Mouse (Mus musculus): ENCODE results near the gene Iqcm. TPM values are rescaled to one million over a fixed set of nuclear protein-coding genes. Genes with fewer than 3 reads are reported as not detected.
"Not testable (repeated sequence)": the region's sequence is repeated elsewhere in the genome, so short reads cannot be mapped to it uniquely, and the experiment has no call there.

Gene Iqcm
- polyA plus RNA-seq (2016; fragmentation: Nextera tagmentation; extraction: Ambion mirVana): not detected in 2 replicates

GRCm38 (mm10) chr8:75448394-75448793, at the start of gene Iqcm:
Gene Iqcm, plus strand, starts transcription at chr8:75448694.
- no peaks in the 10 kb centered on the region for H3K36me3 ChIP-seq
- H3K9me3 ChIP-seq (replicated peaks): no peaks in the 10 kb centered on the region; the same call in 1 of the 2 replicates
- no peak within 1 kb of the TSS for H3K4me3 ChIP-seq
- H3K4me2 ChIP-seq: no peak within 1 kb of the TSS
- no peak within 1 kb of the TSS for H3K27ac ChIP-seq (ENCODE audit: poor library complexity, severe bottlenecking)
- H3K9ac ChIP-seq: no peak within 1 kb of the TSS
- ATAC-seq (ENCODE audit: insufficient number of reproducible peaks, low FRiP score): no peak
- WGBS: 88% methylated on average over 7 of the region's 7 CpGs
- H3K4me1 ChIP-seq (replicated peaks): no peaks in the 10 kb centered on the region
- no peaks in the 10 kb centered on the region for H3K27me3 ChIP-seq (replicated peaks)

DNA sequence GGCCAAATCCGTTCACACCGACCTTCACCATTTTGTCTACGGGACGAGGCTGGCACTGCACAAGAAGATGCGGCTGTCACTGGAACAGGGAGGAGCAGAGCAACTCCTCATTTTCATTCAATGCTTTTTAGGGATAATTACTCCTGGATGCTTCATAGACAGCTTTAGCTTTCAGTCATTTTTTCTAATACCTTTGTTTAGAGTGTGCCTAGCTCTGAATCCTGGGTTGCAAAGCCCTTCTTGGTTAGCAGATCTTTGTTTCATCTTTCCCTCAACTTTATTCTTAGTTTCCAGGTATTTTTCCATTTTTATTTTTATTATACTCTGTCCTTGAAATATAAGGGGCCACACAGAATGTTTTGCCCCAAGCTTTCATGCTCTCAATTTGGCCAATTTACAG, 42.0 kb upstream of the Iqcm start, which contains the start of gene Gm10358:
TSS of gene Gm10358 (minus strand) at position 101 of the 400 bp plus-strand sequence.
- Histone ChIP-seq H3K36me3 (no peaks in the 10 kb centered on the region), H3K9ac (no peak within 1 kb of the TSS), H3K27ac (ENCODE audit: poor library complexity, severe bottlenecking) (no peak within 1 kb of the TSS), H3K4me1 (replicated peaks) (no peaks in the 10 kb centered on the region), H3K27me3 (replicated peaks) (no peaks in the 10 kb centered on the region), H3K9me3 (replicated peaks) (no peaks in the 10 kb centered on the region), H3K4me2 (no peak within 1 kb of the TSS), H3K4me3 (no peak within 1 kb of the TSS)
- no peak for ATAC-seq (ENCODE audit: insufficient number of reproducible peaks, low FRiP score)
- WGBS: 93% methylated on average over 5 of the region's 5 CpGs

DNA sequence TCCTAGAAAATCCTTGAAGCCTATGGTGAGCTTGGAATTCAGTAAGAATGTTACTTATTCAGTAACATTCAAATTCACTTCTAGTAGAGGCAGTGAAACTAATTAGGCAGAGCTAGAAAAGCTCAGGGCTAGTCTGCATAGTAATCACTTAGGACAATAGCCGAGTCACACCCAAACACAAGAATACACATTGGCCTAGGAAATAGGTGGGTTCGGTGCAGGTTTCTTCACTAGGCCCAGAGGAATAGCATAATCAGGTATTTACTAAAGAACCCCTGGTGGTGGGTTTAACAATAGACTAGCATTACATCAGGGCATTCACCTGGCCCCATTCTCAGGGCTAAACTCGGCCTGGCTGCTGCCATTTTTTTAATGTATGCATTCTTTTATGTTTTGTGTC, 32.8 kb upstream of the Iqcm start:
- H3K4me1 ChIP-seq (replicated peaks); H3K4me3 ChIP-seq; H3K27me3 ChIP-seq (replicated peaks); H3K4me2 ChIP-seq; H3K9ac ChIP-seq; ATAC-seq (ENCODE audit: insufficient number of reproducible peaks, low FRiP score); H3K36me3 ChIP-seq; H3K9me3 ChIP-seq (replicated peaks); H3K27ac ChIP-seq (ENCODE audit: poor library complexity, severe bottlenecking): not testable (repeated sequence)
- 75% methylated on average over 3 of the region's 3 CpGs for WGBS

DNA sequence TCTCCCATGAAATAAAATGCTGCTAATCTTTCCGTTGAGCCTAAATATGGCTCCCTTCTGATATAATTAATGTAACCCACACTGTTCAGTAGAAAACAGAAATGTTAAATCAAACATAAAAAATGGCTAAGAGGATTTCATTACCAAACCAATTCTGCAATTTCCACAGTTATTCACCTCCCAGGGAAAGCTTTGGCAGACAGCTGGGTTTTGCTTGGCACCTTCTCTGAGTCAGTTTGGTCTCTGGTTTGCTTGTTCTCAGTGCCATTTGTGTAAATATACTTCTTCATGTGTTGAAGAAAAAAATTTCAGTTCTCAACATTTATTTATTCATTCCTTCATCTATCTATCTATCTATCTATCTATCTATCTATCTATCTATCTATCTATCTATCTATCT, 28.3 kb downstream of the Iqcm start:
- Histone ChIP-seq H3K9ac (no peak overlapping the region), H3K4me1 (replicated peaks) (no peaks in the 10 kb centered on the region), H3K36me3 (no peaks in the 10 kb centered on the region), H3K27ac (ENCODE audit: poor library complexity, severe bottlenecking) (no peak overlapping the region), H3K9me3 (replicated peaks) (no peaks in the 10 kb centered on the region), H3K27me3 (replicated peaks) (no peaks in the 10 kb centered on the region), H3K4me3 (no peak overlapping the region), H3K4me2 (no peak overlapping the region)
- ATAC-seq (ENCODE audit: insufficient number of reproducible peaks, low FRiP score): no peak
- WGBS: 84% methylated on average over 1 of the region's 1 CpGs

DNA sequence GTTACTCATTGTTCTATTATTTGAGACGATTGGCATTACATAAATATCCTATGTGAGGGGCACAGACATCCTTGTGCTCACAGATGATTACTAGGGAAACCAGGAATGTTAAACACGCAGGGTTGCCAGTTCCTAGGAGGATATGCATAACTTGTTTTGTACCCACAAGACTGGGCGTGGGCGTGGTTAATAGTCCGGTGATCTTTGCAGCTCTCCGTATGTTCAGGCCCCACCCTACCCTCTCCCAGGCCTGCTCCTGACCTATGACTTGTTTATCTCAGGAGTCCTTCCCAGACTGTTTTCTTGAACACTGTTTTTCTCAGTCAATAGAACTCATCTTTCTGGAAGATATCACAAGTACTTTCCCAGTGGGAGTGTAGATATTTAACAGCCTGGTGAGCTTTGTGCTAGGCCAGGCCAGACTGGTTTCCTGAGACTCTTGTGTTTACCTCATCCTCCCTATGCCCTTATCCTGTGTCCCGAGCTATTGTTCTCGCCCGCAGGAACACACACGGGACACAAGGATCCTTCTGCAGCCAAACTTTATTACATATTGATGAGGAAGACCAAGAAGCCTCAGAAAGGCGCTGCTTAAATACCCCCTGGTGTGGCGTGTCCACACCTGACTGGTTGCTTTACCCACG, 40.7 kb downstream of the Iqcm start:
- Histone ChIP-seq H3K9ac (no peak overlapping the region), H3K4me3 (no peak overlapping the region), H3K9me3 (replicated peaks) (no peaks in the 10 kb centered on the region), H3K4me1 (replicated peaks) (no peaks in the 10 kb centered on the region), H3K36me3 (no peaks in the 10 kb centered on the region), H3K4me2 (no peak overlapping the region), H3K27ac (ENCODE audit: poor library complexity, severe bottlenecking) (no peak overlapping the region), H3K27me3 (replicated peaks) (no peaks in the 10 kb centered on the region)
- 67% methylated on average over 13 of the region's 13 CpGs for WGBS
- no peak for ATAC-seq (ENCODE audit: insufficient number of reproducible peaks, low FRiP score)

- H3K4me1 ChIP-seq (replicated peaks): no peaks in the 10 kb centered on the region
- H3K9me3 ChIP-seq (replicated peaks): no peaks in the 10 kb centered on the region
- no peak overlapping the region for H3K27ac ChIP-seq (ENCODE audit: poor library complexity, severe bottlenecking)
- H3K27me3 ChIP-seq (replicated peaks): no peaks in the 10 kb centered on the region
- H3K4me2 ChIP-seq: no peak overlapping the region
- H3K4me3 ChIP-seq: no peak overlapping the region
- ATAC-seq (ENCODE audit: insufficient number of reproducible peaks, low FRiP score): no peak
- H3K9ac ChIP-seq: no peak overlapping the region
- 82% methylated on average over 1 of the region's 1 CpGs for WGBS
- H3K36me3 ChIP-seq: no peaks in the 10 kb centered on the region
Observed at GRCm38 (mm10) chr8:75509299-75509698, 60.8 kb downstream of the Iqcm start.

DNA sequence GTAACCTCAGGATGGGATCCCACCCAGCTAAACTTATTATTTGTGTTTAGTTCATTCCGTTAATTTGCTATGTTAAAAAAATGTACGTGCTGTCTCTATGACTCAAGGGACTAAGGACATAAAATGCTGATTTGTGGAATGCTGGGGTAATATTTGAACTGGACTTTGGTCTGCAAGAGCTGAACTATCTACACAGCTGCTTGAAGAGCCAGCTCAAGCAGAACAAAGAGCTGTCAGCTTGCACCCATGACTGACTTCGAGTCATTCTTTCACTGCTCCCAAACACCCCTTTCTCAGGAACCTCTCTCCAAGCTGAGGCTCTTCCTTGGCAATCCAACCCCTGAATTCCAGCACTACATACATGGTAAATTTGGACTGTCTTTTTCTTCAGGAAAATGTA, 65.3 kb downstream of the Iqcm start:
- WGBS: 75% methylated on average over 3 of the region's 3 CpGs
- Histone ChIP-seq H3K4me3 (no peak overlapping the region), H3K36me3 (no peaks in the 10 kb centered on the region), H3K9ac (no peak overlapping the region), H3K4me2 (no peak overlapping the region), H3K27ac (ENCODE audit: poor library complexity, severe bottlenecking) (no peak overlapping the region), H3K27me3 (replicated peaks) (no peaks in the 10 kb centered on the region), H3K4me1 (replicated peaks) (no peaks in the 10 kb centered on the region), H3K9me3 (replicated peaks) (no peaks in the 10 kb centered on the region)
- ATAC-seq (ENCODE audit: insufficient number of reproducible peaks, low FRiP score): no peak

DNA sequence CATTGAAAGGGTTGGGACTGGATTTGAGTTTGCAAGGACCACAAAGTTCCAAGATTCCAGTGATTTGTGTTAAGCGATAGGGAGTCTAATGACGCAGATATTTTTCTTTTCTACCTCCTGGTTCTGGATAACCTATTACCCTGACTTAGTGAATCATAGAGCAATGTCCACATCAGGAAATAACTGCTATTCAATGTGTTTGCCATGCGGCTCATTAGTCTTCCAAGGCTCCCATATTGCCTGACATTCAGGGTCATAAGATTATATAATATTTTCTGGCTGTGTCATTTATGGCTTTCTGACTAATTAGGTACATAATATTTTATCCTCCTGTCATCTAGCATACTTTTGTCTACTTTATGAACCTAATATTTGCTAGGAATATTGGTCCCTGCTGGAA, 100.8 kb downstream of the Iqcm start:
- Histone ChIP-seq H3K36me3 (no peaks in the 10 kb centered on the region), H3K4me3 (no peak overlapping the region), H3K4me2 (no peak overlapping the region), H3K9ac (no peak overlapping the region), H3K4me1 (replicated peaks) (no peaks in the 10 kb centered on the region), H3K9me3 (replicated peaks) (peaks cover 3% of the 10 kb centered on the region; the same call in 1 of the 2 replicates), H3K27ac (ENCODE audit: poor library complexity, severe bottlenecking) (no peak overlapping the region), H3K27me3 (replicated peaks) (no peaks in the 10 kb centered on the region)
- WGBS: 86% methylated on average over 3 of the region's 3 CpGs
- no peak for ATAC-seq (ENCODE audit: insufficient number of reproducible peaks, low FRiP score)

GRCm38 (mm10) chr8:75596281-75596680, 147.8 kb downstream of the Iqcm start:
- no peak for ATAC-seq (ENCODE audit: insufficient number of reproducible peaks, low FRiP score)
- Histone ChIP-seq H3K27me3 (replicated peaks) (no peaks in the 10 kb centered on the region), H3K9me3 (replicated peaks) (no peaks in the 10 kb centered on the region), H3K4me2 (no peak overlapping the region), H3K27ac (ENCODE audit: poor library complexity, severe bottlenecking) (no peak overlapping the region), H3K36me3 (no peaks in the 10 kb centered on the region), H3K9ac (no peak overlapping the region), H3K4me3 (no peak overlapping the region), H3K4me1 (replicated peaks) (no peaks in the 10 kb centered on the region)
- WGBS: 64% methylated on average over 2 of the region's 2 CpGs

DNA sequence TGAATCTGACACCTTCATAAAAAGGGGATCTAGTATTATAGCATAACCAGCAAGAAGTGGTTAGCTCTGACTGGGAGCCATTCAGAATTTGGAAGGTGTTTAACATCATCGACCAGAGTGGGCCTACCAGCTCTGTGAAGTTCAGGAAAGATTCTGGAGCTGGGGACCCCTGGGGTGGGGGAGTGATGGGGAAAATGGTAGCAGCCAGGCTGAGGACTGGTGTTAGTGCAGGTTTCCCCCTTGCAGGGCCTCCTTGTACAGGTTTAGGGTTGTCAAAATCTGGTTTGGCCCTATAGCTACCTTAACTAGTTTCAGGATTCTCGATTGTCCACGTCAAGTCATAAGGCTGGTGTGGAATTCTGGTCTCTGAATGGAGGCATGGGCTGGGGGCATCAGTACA, 194.5 kb downstream of the Iqcm start:
- Histone ChIP-seq H3K9me3 (replicated peaks) (no peaks in the 10 kb centered on the region), H3K36me3 (no peaks in the 10 kb centered on the region), H3K4me2 (no peak overlapping the region), H3K4me3 (no peak overlapping the region), H3K4me1 (replicated peaks) (no peaks in the 10 kb centered on the region), H3K27ac (ENCODE audit: poor library complexity, severe bottlenecking) (no peak overlapping the region), H3K27me3 (replicated peaks) (no peaks in the 10 kb centered on the region), H3K9ac (no peak overlapping the region)
- 70% methylated on average over 3 of the region's 3 CpGs for WGBS
- ATAC-seq (ENCODE audit: insufficient number of reproducible peaks, low FRiP score): no peak

GRCm38 (mm10) chr8:75659287-75659686, 210.8 kb downstream of the Iqcm start:
- H3K36me3 ChIP-seq: no peaks in the 10 kb centered on the region
- H3K4me1 ChIP-seq (replicated peaks): no peaks in the 10 kb centered on the region
- H3K27me3 ChIP-seq (replicated peaks): no peaks in the 10 kb centered on the region
- 62% methylated on average over 6 of the region's 6 CpGs for WGBS
- no peak overlapping the region for H3K9ac ChIP-seq
- no peak overlapping the region for H3K4me2 ChIP-seq
- H3K27ac ChIP-seq (ENCODE audit: poor library complexity, severe bottlenecking): no peak overlapping the region
- ATAC-seq (ENCODE audit: insufficient number of reproducible peaks, low FRiP score): no peak
- no peak overlapping the region for H3K4me3 ChIP-seq
- H3K9me3 ChIP-seq (replicated peaks): no peaks in the 10 kb centered on the region

DNA sequence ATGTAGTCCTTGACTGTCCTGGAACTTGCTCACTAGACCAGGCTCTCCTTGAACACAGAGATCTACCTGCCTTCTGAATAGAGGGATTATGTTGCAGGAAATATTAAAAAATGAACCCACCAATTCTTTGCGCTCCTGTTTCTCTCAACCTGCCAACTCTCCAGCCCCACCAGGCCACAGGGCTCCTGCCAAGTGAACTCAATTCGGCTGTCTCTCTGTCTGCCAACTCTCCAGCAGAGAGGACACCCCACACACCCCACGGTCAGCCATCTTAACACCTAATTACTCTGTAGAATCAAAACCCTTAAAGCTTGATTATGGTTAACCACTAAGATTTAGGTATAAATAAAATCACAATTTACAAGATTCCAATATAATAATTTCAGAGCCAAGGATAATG, 298.1 kb downstream of the Iqcm start:
- no peaks in the 10 kb centered on the region for H3K36me3 ChIP-seq
- H3K4me2 ChIP-seq: no peak overlapping the region
- H3K4me1 ChIP-seq (replicated peaks): no peaks in the 10 kb centered on the region
- H3K9me3 ChIP-seq (replicated peaks): no peaks in the 10 kb centered on the region
- ATAC-seq (ENCODE audit: insufficient number of reproducible peaks, low FRiP score): no peak
- no peak overlapping the region for H3K9ac ChIP-seq
- no peak overlapping the region for H3K27ac ChIP-seq (ENCODE audit: poor library complexity, severe bottlenecking)
- 78% methylated on average over 3 of the region's 3 CpGs for WGBS
- no peak overlapping the region for H3K4me3 ChIP-seq
- no peaks in the 10 kb centered on the region for H3K27me3 ChIP-seq (replicated peaks)

Data from heart, embryonic 12.5 days (tissue).